8 mouse cellular contexts compared by ENCODE assay signal in the genomic region with DNA sequence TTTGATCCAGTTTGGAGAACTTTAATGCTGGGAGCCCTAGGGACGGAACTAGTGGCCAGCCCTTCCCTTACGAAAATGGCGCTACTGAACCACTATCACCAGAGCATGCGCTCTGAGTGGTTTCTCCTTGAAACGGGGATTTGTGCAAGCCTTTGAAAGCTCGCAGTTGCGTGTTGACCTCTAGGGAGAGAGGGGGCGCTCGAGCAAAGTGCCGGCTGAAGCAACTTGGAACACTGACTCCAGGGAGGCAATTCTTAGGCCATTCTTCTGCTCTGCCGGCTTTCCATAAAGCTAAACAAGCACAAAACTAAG. TPM values are rescaled to one million over a fixed set of nuclear protein-coding genes. Genes with fewer than 3 reads are reported as not detected.
DNase-seq lines count a peak whose midpoint lies in the region; ATAC-seq and TF ChIP-seq lines count a peak whose summit lies in the region.

No protein-coding gene starts in this region.

- H3K27ac ChIP-seq in embryonic facial prominence, embryonic 12.5 days: peak overlapping the region; percentile 95
- H3K27ac ChIP-seq in kidney, adult 2 months (ENCODE audit: insufficient read depth, low read depth, low read length): peak overlapping the region; percentile 54; the same call in 1 of the 2 replicates
- H3K27ac ChIP-seq in limb, embryonic 12.5 days: peak overlapping the region; percentile 90
- peak overlapping the region; percentile 81 for H3K27ac ChIP-seq in midbrain, embryonic 15.5 days
- H3K27ac ChIP-seq in spleen, adult 2 months (ENCODE audit: insufficient read depth, low read length): peak overlapping the region; percentile 79

- H3K4me2 ChIP-seq in embryonic facial prominence, embryonic 12.5 days (replicated peaks): peak overlapping the region; percentile 84
- H3K4me2 ChIP-seq in limb, embryonic 12.5 days: peak overlapping the region; percentile 67
- H3K4me2 ChIP-seq in midbrain, embryonic 15.5 days: peak overlapping the region; percentile 95

- peak overlapping the region; percentile 96 for H3K4me3 ChIP-seq in embryonic facial prominence, embryonic 12.5 days
- H3K4me3 ChIP-seq in kidney, adult 2 months (ENCODE audit: insufficient read depth, low read depth, low read length): peak overlapping the region; percentile 78
- peak overlapping the region; percentile 97 for H3K4me3 ChIP-seq in limb, embryonic 12.5 days (replicated peaks)
- H3K4me3 ChIP-seq in midbrain, embryonic 15.5 days: peak overlapping the region; percentile 87
- H3K4me3 ChIP-seq in spleen, adult 2 months (ENCODE audit: extremely low read depth, insufficient read depth, insufficient read length): peak overlapping the region; percentile 82

- ATAC-seq in embryonic facial prominence, embryonic 12.5 days (ENCODE audit: insufficient number of reproducible peaks, insufficient read depth, low FRiP score, low TSS enrichment): peak; percentile 50; the same call in 1 of the 2 replicates
- ATAC-seq in limb, embryonic 12.5 days (ENCODE audit: insufficient number of reproducible peaks, insufficient read depth, low FRiP score, low TSS enrichment, low read depth): peak; percentile 52
- peak; percentile 66 for ATAC-seq in midbrain, embryonic 15.5 days (replicated peaks)

- H3K4me1 ChIP-seq in embryonic facial prominence, embryonic 12.5 days: peaks cover 14% of the 10 kb centered on the region
- no peaks in the 10 kb centered on the region for H3K4me1 ChIP-seq in kidney, adult 2 months (ENCODE audit: control insufficient read depth, insufficient read depth, low read length)
- H3K4me1 ChIP-seq in limb, embryonic 12.5 days (replicated peaks): peaks cover 17% of the 10 kb centered on the region
- peaks cover 17% of the 10 kb centered on the region for H3K4me1 ChIP-seq in midbrain, embryonic 15.5 days
- H3K4me1 ChIP-seq in spleen, adult 2 months (ENCODE audit: control insufficient read depth, insufficient read depth, insufficient read length): no peaks in the 10 kb centered on the region

- peak; percentile 61 for DNase-seq in 3134 (ENCODE audit: extremely low read depth, insufficient read length, low spot score)
- DNase-seq in adrenal gland, postnatal 25 days: peak; percentile 80
- DNase-seq in heart, adult 18-20 months: peak; percentile 88 to 93
- peak; percentile 94 for DNase-seq in kidney, adult 2 months
- DNase-seq in spleen, adult 2 months (ENCODE audit: low read depth in 1 of 2, low spot score in 2 of 2): peak; percentile 82 to 84

- H3K9ac ChIP-seq in embryonic facial prominence, embryonic 12.5 days: peak overlapping the region; percentile 95
- peak overlapping the region; percentile 96 for H3K9ac ChIP-seq in limb, embryonic 12.5 days (replicated peaks)
- peak overlapping the region; percentile 70 for H3K9ac ChIP-seq in midbrain, embryonic 15.5 days

- peak; percentile 61 for TF ChIP-seq CTCF in kidney, adult 2 months (conservative IDR thresholded peaks at IDR 0.05; ENCODE audit: insufficient read depth, insufficient read length, low read depth, low read length)
- TF ChIP-seq CTCF in spleen, adult 2 months (IDR thresholded peaks at IDR 0.05; ENCODE audit: extremely low read depth, insufficient read depth, insufficient read length, insufficient replicate concordance): peak; percentile 56; the same call in 1 of the 2 replicates

- WGBS in embryonic facial prominence, embryonic 12.5 days: 1% methylated on average over 11 of the region's 11 CpGs
- under 1% methylated on average over 11 of the region's 11 CpGs for WGBS in kidney, adult 2 months
- WGBS in limb, embryonic 12.5 days: under 1% methylated on average over 11 of the region's 11 CpGs
- WGBS in midbrain, embryonic 15.5 days: 0% methylated on average over 11 of the region's 11 CpGs
- WGBS in spleen, adult 2 months: under 1% methylated on average over 11 of the region's 11 CpGs

- H3K27me3 ChIP-seq in embryonic facial prominence, embryonic 12.5 days: no peaks in the 10 kb centered on the region
- no peaks in the 10 kb centered on the region for H3K27me3 ChIP-seq in kidney, adult 2 months (replicated peaks; ENCODE audit: control insufficient read depth, insufficient read depth, low read length)
- H3K27me3 ChIP-seq in limb, embryonic 12.5 days: no peaks in the 10 kb centered on the region
- no peaks in the 10 kb centered on the region for H3K27me3 ChIP-seq in midbrain, embryonic 15.5 days (replicated peaks)
- H3K27me3 ChIP-seq in spleen, adult 2 months (ENCODE audit: control insufficient read depth, insufficient read depth, low read length): no peaks in the 10 kb centered on the region

- H3K36me3 ChIP-seq in embryonic facial prominence, embryonic 12.5 days: peaks cover 7% of the 10 kb centered on the region
- no peaks in the 10 kb centered on the region for H3K36me3 ChIP-seq in kidney, adult 2 months (ENCODE audit: control insufficient read depth, insufficient read depth, low read length)
- peaks cover 14% of the 10 kb centered on the region for H3K36me3 ChIP-seq in limb, embryonic 12.5 days
- H3K36me3 ChIP-seq in midbrain, embryonic 15.5 days (replicated peaks): no peaks in the 10 kb centered on the region
- peaks cover 3% of the 10 kb centered on the region; the same call in 1 of the 2 replicates for H3K36me3 ChIP-seq in spleen, adult 2 months (ENCODE audit: control insufficient read depth, insufficient read depth, low read length)

- no peaks in the 10 kb centered on the region for H3K9me3 ChIP-seq in embryonic facial prominence, embryonic 12.5 days
- no peaks in the 10 kb centered on the region for H3K9me3 ChIP-seq in limb, embryonic 12.5 days
- H3K9me3 ChIP-seq in midbrain, embryonic 15.5 days: no peaks in the 10 kb centered on the region

- no peak for TF ChIP-seq POLR2A in kidney, adult 2 months (IDR thresholded peaks at IDR 0.05; ENCODE audit: low read depth, low read length)
- TF ChIP-seq POLR2A in spleen, adult 2 months (IDR thresholded peaks at IDR 0.05; ENCODE audit: low read depth, low read length): peak; percentile 46; the same call in 1 of the 2 replicates

RNA-seq across cellular contexts. Expression of gene Cdc14a, which starts 1.1 kb away (rescaled TPM):
- 14.3 and 18.3 TPM in 2 replicates for total RNA-seq in adrenal gland, postnatal 25 days (2021)
- 13.4 and 13.8 TPM in 2 replicates for polyA plus RNA-seq in embryonic facial prominence, embryonic 12.5 days (2016; fragmentation: Nextera tagmentation; extraction: Ambion mirVana)
- total RNA-seq in heart, adult 18-20 months (2021): 1 to 10 TPM; 2.6 to 3.9 TPM
- polyA plus RNA-seq in kidney, adult 2 months (2012; rRNA removed): 5.3 and 5.5 TPM in 2 replicates
- 14.5 and 16.0 TPM in 2 replicates for polyA plus RNA-seq in limb, embryonic 12.5 days (2016; fragmentation: Nextera tagmentation; extraction: Ambion mirVana)
- polyA plus RNA-seq in midbrain, embryonic 15.5 days (2015; fragmentation: Nextera tagmentation; extraction: Ambion mirVana): 3.3 and 4.4 TPM in 2 replicates
- polyA plus RNA-seq in spleen, adult 2 months (2012; rRNA removed): 4.7 and 6.9 TPM in 2 replicates

Comparison
In these comparisons a context has a peak if more than half of its experiments do, and no peak if none do; other contexts are left out.
1. Peak in every context shown above with its lines: DNase-seq, ATAC-seq, H3K4me3 ChIP-seq and H3K27ac ChIP-seq.